8 mouse cellular contexts compared by ENCODE assay signal in genomic region chr14:54641305-54641969, GRCm38 (mm10). TPM values are rescaled to one million over a fixed set of nuclear protein-coding genes. Genes with fewer than 3 reads are reported as not detected.
A peak's percentile ranks its signal among the peaks of the same experiment; 100 is the strongest.
DNase-seq lines count a peak whose midpoint lies in the region; ATAC-seq lines count a peak whose summit lies in the region.

Gene Cdh24, minus strand, starts transcription at chr14:54641364.

- H3K36me3 ChIP-seq in hindbrain, embryonic 16.5 days (ENCODE audit: control insufficient read depth, insufficient read depth, low read length): peaks cover 49% of the 10 kb centered on the region

- H3K4me1 ChIP-seq in hindbrain, embryonic 16.5 days (ENCODE audit: control insufficient read depth, insufficient read depth, low read depth, low read length): peaks cover 10% of the 10 kb centered on the region

- H3K9me3 ChIP-seq in hindbrain, embryonic 16.5 days (ENCODE audit: control insufficient read depth, low read length): no peaks in the 10 kb centered on the region

- H3K27ac ChIP-seq in hindbrain, embryonic 16.5 days (ENCODE audit: low read depth, low read length): peak within 1 kb of the TSS; percentile 80

- peak within 1 kb of the TSS; percentile 94 for H3K9ac ChIP-seq in hindbrain, embryonic 16.5 days (ENCODE audit: low read depth, low read length)

- H3K27me3 ChIP-seq in hindbrain, embryonic 16.5 days (replicated peaks; ENCODE audit: control insufficient read depth, insufficient read depth, low read length): no peaks in the 10 kb centered on the region

- H3K4me3 ChIP-seq in hindbrain, embryonic 16.5 days (ENCODE audit: low read length): peak within 1 kb of the TSS; percentile 82

- ATAC-seq in hindbrain, embryonic 16.5 days: peak; percentile 93

- peak; percentile 91 for DNase-seq in ZHBTc4 (ENCODE audit: low read depth, low spot score)
- peak; percentile 93 to 95 for DNase-seq in cerebellum, postnatal 4 days (ENCODE audit: low spot score in 2 of 2)
- peak; percentile 78 for DNase-seq in gastrocnemius, adult 18-20 months (ENCODE audit: low spot score)
- peak; percentile 70 for DNase-seq in left cerebral cortex, adult 11 months (ENCODE audit: low spot score)
- DNase-seq in lung, postnatal 36 days: peak; percentile 93
- DNase-seq in retina, embryonic 14.5 days (ENCODE audit: low spot score): peak; percentile 93
- peak; percentile 96 for DNase-seq in thymus, postnatal 4 days

- WGBS in hindbrain, embryonic 16.5 days: 0% methylated on average over 40 of the region's 52 CpGs

- H3K4me2 ChIP-seq in hindbrain, embryonic 16.5 days (ENCODE audit: low read length): peak within 1 kb of the TSS; percentile 91

RNA-seq across cellular contexts. Expression of gene Cdh24, which starts in this region (rescaled TPM):
- under 1 TPM; 0.07 to 0.11 TPM for total RNA-seq in gastrocnemius, adult 18-20 months (2021)
- 9.5 and 10.3 TPM in 2 replicates for polyA plus RNA-seq in hindbrain, embryonic 16.5 days (2015; fragmentation: Nextera tagmentation; extraction: Ambion mirVana)

Comparison
In these comparisons a context has a peak if more than half of its experiments do, and no peak if none do; other contexts are left out.
1. Peak in every context shown above with its lines: DNase-seq, ATAC-seq, H3K4me3 ChIP-seq and H3K27ac ChIP-seq.
2. Peak in DNase-seq in gastrocnemius, adult 18-20 months; RNA of the gene not detected or under 1 TPM.